Mouse (Mus musculus): ENCODE measurements around the gene 4930432K21Rik.

GRCm38 (mm10) chr8:84205073-84205472, 57.2 kb downstream of the 4930432K21Rik start:
- no peak for TF ChIP-seq CTCF (conservative IDR thresholded peaks at IDR 0.05; ENCODE audit: insufficient read depth, insufficient read length, low read depth, low read length)
- no peak for TF ChIP-seq POLR2A (IDR thresholded peaks at IDR 0.05; ENCODE audit: low read depth, low read length)
